Mouse (Mus musculus): ENCODE measurements at regions not wholly inside any gene's neighbourhood (a gene's known extent, or its start where the extent isn't known, plus 50 kb on each side); places are given as distances from the start of the nearest gene placed in this dataset.

GRCm38 (mm10) chr5:15773839-15774238, 59.8 kb upstream of the Speer4c start:
- TF ChIP-seq ZC3H11A (IDR thresholded peaks at IDR 0.05; ENCODE audit: low read depth, low read length) (no peak), TBP (IDR thresholded peaks at IDR 0.05; ENCODE audit: low read depth, low read length) (no peak)
- no peaks in the 10 kb centered on the region for H3K9me3 ChIP-seq (replicated peaks; ENCODE audit: insufficient read depth, low read length)
- no peak overlapping the region for H3K4me3 ChIP-seq (ENCODE audit: control insufficient read depth in 1 of 2, insufficient read depth in 1 of 2, low read depth in 2 of 2, low read length in 2 of 2)
- H3K27ac ChIP-seq (ENCODE audit: control insufficient read depth, low read depth, low read length): no peak overlapping the region
- DNase-seq (ENCODE audit: low read depth, low spot score): no peak
- no peaks in the 10 kb centered on the region for H3K27me3 ChIP-seq (ENCODE audit: control insufficient read depth in 1 of 2, insufficient read depth in 2 of 2, low read length in 2 of 2)
- no peaks in the 10 kb centered on the region for H3K36me3 ChIP-seq (ENCODE audit: control insufficient read depth in 1 of 2, insufficient read depth in 2 of 2, low read length in 2 of 2)
- H3K79me2 ChIP-seq (ENCODE audit: control insufficient read depth, insufficient read depth, low read length, poor library complexity): no peaks in the 10 kb centered on the region
- H3K9ac ChIP-seq (ENCODE audit: control insufficient read depth, low read depth, low read length, poor library complexity, severe bottlenecking): no peak overlapping the region
- no peaks in the 10 kb centered on the region for H3K4me1 ChIP-seq (ENCODE audit: control insufficient read depth in 1 of 2, insufficient read depth in 2 of 2, low read length in 2 of 2)

GRCm38 (mm10) chr5:15774567-15774966, 60.5 kb upstream of the Speer4c start:
- Histone ChIP-seq H3K4me1 (ENCODE audit: control insufficient read depth in 1 of 2, insufficient read depth in 2 of 2, low read length in 2 of 2) (no peaks in the 10 kb centered on the region), H3K4me3 (ENCODE audit: control insufficient read depth in 1 of 2, insufficient read depth in 1 of 2, low read depth in 2 of 2, low read length in 2 of 2) (no peak overlapping the region), H3K9me3 (replicated peaks; ENCODE audit: insufficient read depth, low read length) (no peaks in the 10 kb centered on the region), H3K79me2 (ENCODE audit: control insufficient read depth, insufficient read depth, low read length, poor library complexity) (no peaks in the 10 kb centered on the region), H3K27ac (ENCODE audit: control insufficient read depth, low read depth, low read length) (no peak overlapping the region), H3K36me3 (ENCODE audit: control insufficient read depth in 1 of 2, insufficient read depth in 2 of 2, low read length in 2 of 2) (no peaks in the 10 kb centered on the region), H3K27me3 (ENCODE audit: control insufficient read depth in 1 of 2, insufficient read depth in 2 of 2, low read length in 2 of 2) (no peaks in the 10 kb centered on the region), H3K9ac (ENCODE audit: control insufficient read depth, low read depth, low read length, poor library complexity, severe bottlenecking) (no peak overlapping the region)
- no peak for DNase-seq (ENCODE audit: low read depth, low spot score)
- no peak for TF ChIP-seq E2F4 (IDR thresholded peaks at IDR 0.05; ENCODE audit: borderline replicate concordance, low read depth, low read length)

- H3K4me3 ChIP-seq (ENCODE audit: control insufficient read depth in 1 of 2, insufficient read depth in 1 of 2, low read depth in 2 of 2, low read length in 2 of 2): no peak overlapping the region
- H3K27ac ChIP-seq (ENCODE audit: control insufficient read depth, low read depth, low read length): no peak overlapping the region
- H3K4me1 ChIP-seq (ENCODE audit: control insufficient read depth in 1 of 2, insufficient read depth in 2 of 2, low read length in 2 of 2): no peaks in the 10 kb centered on the region
- H3K36me3 ChIP-seq (ENCODE audit: control insufficient read depth in 1 of 2, insufficient read depth in 2 of 2, low read length in 2 of 2): no peaks in the 10 kb centered on the region
- H3K27me3 ChIP-seq (ENCODE audit: control insufficient read depth in 1 of 2, insufficient read depth in 2 of 2, low read length in 2 of 2): no peaks in the 10 kb centered on the region
- no peak overlapping the region for H3K9ac ChIP-seq (ENCODE audit: control insufficient read depth, low read depth, low read length, poor library complexity, severe bottlenecking)
- H3K79me2 ChIP-seq (ENCODE audit: control insufficient read depth, insufficient read depth, low read length, poor library complexity): no peaks in the 10 kb centered on the region
- no peak for TF ChIP-seq MYC (IDR thresholded peaks at IDR 0.05; ENCODE audit: low read depth, low read length)
- no peak for TF ChIP-seq ZNF384 (IDR thresholded peaks at IDR 0.05; ENCODE audit: low read depth, low read length)
- TF ChIP-seq KAT2A (conservative IDR thresholded peaks at IDR 0.05; ENCODE audit: low read depth, low read length): no peak
- TF ChIP-seq ZMIZ1 (IDR thresholded peaks at IDR 0.05; ENCODE audit: low read depth, low read length): no peak
- no peak for TF ChIP-seq HCFC1 (IDR thresholded peaks at IDR 0.05; ENCODE audit: low read depth, low read length)
- TF ChIP-seq MAFK (IDR thresholded peaks at IDR 0.05; ENCODE audit: borderline replicate concordance, low read depth, low read length): no peak
- no peak for TF ChIP-seq TCF12 (IDR thresholded peaks at IDR 0.05; ENCODE audit: low read depth, low read length)
- TF ChIP-seq USF1 (IDR thresholded peaks at IDR 0.05; ENCODE audit: low read depth, low read length): no peak
- TF ChIP-seq BHLHE40 (IDR thresholded peaks at IDR 0.05; ENCODE audit: borderline replicate concordance, low read depth, low read length): no peak
- no peak for TF ChIP-seq USF2 (IDR thresholded peaks at IDR 0.05; ENCODE audit: borderline replicate concordance in 1 of 2, insufficient read depth in 1 of 2, low read depth in 1 of 2, low read length in 2 of 2)
- no peak for TF ChIP-seq CHD2 (IDR thresholded peaks at IDR 0.05; ENCODE audit: low read length)
- TF ChIP-seq GABPA (IDR thresholded peaks at IDR 0.05; ENCODE audit: low read depth, low read length): no peak
- no peak for TF ChIP-seq SIN3A (IDR thresholded peaks at IDR 0.05; ENCODE audit: low read length)
- TF ChIP-seq MAZ (IDR thresholded peaks at IDR 0.05; ENCODE audit: low read depth, low read length): no peak
- no peak for TF ChIP-seq SMC3 (IDR thresholded peaks at IDR 0.05; ENCODE audit: low read depth, low read length)
- TF ChIP-seq POLR2AphosphoS5 (IDR thresholded peaks at IDR 0.05; ENCODE audit: borderline replicate concordance, low read depth, low read length): no peak
- no peak for TF ChIP-seq NRF1 (IDR thresholded peaks at IDR 0.05; ENCODE audit: insufficient read depth, low read depth, low read length, poor library complexity, severe bottlenecking)
- TF ChIP-seq ZC3H11A (IDR thresholded peaks at IDR 0.05; ENCODE audit: low read depth, low read length): no peak
- TF ChIP-seq MXI1 (IDR thresholded peaks at IDR 0.05; ENCODE audit: low read depth, low read length): no peak
- no peak for DNase-seq (ENCODE audit: low read depth, low spot score)
- H3K9me3 ChIP-seq (replicated peaks; ENCODE audit: insufficient read depth, low read length): no peaks in the 10 kb centered on the region
Observed at GRCm38 (mm10) chr5:15776106-15776505, 62.0 kb upstream of the Speer4c start.

All from MEL (cell line).